Mouse (Mus musculus): ENCODE measurements around the gene Nr4a1.

Gene Nr4a1

DNA sequence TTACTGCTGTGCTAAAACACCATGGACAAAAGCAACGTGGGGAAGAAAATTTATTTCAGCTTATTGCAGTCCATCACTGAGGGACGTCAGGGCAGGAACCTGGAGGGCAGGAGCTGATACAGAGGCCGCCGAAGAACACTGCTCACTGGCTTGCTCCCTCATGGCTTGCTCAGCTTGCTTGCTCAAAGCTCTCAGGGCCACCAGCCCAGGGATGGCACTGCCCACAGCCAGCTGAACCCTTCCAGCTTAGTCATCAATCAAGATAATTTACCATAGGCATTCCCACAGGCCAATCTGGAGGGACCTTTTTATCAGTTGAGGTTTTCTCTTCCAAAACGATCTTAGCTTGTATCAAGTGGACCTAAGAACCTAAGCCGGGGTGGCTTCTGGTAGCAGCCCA is 57.9 kb downstream of the Nr4a1 start:
- DNase-seq (ENCODE audit: low read depth) = no peak

- no peak for DNase-seq (ENCODE audit: low read depth)
These were observed 61.3 kb downstream of the Nr4a1 start for GRCm38 (mm10) chr15:101315378-101315777.

DNA sequence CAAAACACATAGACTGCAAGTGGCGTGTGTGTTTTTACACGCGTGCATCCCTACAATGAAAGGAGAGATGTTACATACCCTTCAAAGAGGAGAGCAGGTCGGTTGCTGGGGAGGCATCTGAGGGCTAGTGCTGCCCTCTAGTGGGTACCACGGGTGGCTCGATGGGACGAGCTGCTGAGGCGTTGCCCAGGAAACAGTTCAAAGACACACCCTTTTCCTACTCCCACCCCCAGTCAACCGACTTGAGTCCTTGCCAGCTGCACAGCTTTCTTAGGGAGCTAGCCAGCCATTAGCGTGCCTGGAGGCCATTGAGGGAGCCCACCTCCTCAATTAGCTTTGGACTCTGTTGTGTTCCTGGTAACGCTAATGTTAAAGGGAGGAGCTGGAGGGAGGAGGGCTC is 61.8 kb downstream of the Nr4a1 start:
- DNase-seq (ENCODE audit: low read depth) = peak; percentile 91

GRCm38 (mm10) chr15:101316279-101316912 is 62.3 kb downstream of the Nr4a1 start:
- no peak for DNase-seq (ENCODE audit: low read depth)

GRCm38 (mm10) chr15:101316913-101317813 is 63.1 kb downstream of the Nr4a1 start:
- DNase-seq (ENCODE audit: low read depth) = no peak

DNA sequence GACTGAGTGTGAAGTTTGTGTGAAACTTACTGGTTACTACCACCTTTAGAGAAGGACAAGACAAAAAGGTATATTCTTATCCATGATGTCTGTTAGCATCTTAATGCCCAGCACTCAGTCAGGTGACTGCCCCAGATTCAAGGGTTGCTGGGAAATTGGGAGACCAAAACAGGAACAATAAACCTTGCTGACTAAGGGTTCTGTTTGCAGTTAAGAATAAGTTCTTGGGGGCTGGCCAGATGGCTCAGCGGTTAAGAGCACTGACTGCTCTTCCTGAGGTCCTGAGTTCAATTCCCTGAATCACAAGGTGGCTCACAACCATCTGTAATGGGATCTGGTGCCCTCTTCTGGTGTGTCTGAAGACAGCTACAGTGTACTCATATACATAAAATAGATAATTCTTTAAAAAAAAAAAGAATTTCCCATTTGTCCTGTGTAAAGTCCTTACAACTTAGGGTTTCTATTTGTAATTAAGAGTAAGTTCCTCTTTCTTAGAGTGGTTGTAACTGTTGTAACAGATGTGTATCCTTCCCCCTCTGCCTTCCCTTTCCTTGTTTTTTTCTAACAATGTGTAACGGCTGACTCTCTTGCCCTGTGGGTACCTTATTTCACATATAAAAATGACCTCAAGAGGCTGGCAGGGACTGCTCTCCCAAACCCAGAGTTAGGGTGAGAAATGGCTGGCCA is 63.9 kb downstream of the Nr4a1 start:
- no peak for DNase-seq (ENCODE audit: low read depth)

DNA sequence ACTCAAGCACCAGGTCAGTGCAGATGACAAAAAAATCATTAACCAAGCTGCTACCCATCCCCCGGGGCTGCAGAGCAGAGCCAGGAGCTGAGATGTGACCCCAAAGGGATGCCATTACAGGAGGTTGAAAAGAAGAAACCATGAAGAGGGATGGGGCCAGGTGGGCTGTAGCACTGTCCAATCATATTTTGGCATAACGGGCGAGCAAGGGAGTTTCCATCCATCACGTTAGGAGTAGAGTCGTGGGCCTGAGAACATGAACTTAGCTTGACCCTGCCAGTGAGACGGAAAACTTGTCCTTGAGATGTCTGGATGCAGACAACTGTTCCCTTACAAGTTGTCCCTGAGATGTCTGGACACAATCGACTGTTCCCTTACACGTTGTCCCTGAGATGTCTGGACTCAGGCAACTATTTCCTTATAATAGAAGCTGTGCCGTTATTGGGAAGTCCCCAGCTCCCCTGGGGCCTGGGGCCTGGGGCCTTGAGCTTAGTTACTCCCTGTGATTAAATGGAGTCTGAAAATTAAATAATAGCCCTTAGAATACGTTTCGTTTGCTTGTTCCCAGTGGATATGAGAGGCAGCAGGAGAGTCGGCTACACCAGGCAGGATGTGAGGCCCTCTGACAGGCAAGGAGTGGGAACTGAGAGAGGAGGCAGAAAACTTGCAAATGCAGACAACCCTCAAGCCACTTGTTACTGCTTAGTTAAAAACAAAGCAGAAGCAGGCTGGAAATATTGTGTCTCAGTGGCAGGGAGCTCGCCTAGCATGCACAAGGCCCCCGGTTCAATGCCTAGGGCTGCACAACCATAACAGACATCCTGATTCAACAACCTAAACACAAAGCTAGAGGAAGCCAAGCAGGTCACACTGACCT is 65.1 kb downstream of the Nr4a1 start:
- DNase-seq (ENCODE audit: low read depth) = no peak

GRCm38 (mm10) chr15:101320010-101320617 is 66.0 kb downstream of the Nr4a1 start:
- DNase-seq (ENCODE audit: low read depth) = no peak

DNA sequence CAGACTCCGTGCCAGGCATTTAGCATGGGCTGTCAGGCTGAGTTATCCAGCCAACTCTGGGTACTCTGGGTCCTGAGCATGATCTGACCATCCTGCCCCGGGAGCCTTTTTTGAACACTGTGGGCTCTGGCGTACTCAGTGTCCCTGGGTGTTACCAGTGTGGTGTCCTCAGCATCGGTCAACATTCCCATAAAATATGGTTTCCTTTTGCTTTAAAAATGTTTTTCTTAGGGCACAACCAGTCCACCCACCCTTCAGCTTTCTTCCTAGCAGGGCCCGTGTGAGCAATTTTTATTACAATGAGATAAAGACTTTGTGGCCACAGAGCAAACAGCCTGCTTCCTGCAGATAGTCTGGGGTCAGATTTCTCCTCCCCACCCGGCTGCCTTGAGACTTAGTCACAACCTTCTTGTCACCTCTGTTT is 66.6 kb downstream of the Nr4a1 start:
- DNase-seq (ENCODE audit: low read depth) = no peak

- DNase-seq (ENCODE audit: low read depth) = no peak
These were observed 67.1 kb downstream of the Nr4a1 start for GRCm38 (mm10) chr15:101321126-101321525.

GRCm38 (mm10) chr15:101322106-101322505 is 68.0 kb downstream of the Nr4a1 start:
- DNase-seq (ENCODE audit: low read depth) = no peak

GRCm38 (mm10) chr15:101322640-101323039 is 68.6 kb downstream of the Nr4a1 start:
- no peak for DNase-seq (ENCODE audit: low read depth)

GRCm38 (mm10) chr15:101323511-101323910 is 69.4 kb downstream of the Nr4a1 start:
- peak; percentile 39 for DNase-seq (ENCODE audit: low read depth)
